Mouse (Mus musculus) myocyte (in vitro differentiated cells): ENCODE results near the gene Gm11639. TPM values are rescaled to one million over a fixed set of nuclear protein-coding genes. Genes with fewer than 3 reads are reported as not detected.
A peak's percentile ranks its signal among the peaks of the same experiment; 100 is the strongest.

Experiments used
- H3K27me3 ChIP-seq: one replicate; pipeline ENCODE4 v1.6.1; 2011; ENCODE audit not compliant: control insufficient read depth, insufficient read depth, insufficient read length
- H3K36me3 ChIP-seq: one replicate; pipeline ENCODE4 v1.6.1; 2011; ENCODE audit not compliant: control insufficient read depth, insufficient read depth
- H3K4me2 ChIP-seq: one replicate; pipeline ENCODE4 v1.6.1; 2011; ENCODE audit warnings: low read depth, control low read depth
- H3K4me3 ChIP-seq: one replicate; pipeline ENCODE4 v1.5.1; 2011; ENCODE audit warnings: mild to moderate bottlenecking, control low read depth, moderate library complexity
- H3K79me2 ChIP-seq: one replicate; pipeline ENCODE4 v1.6.1; 2011; ENCODE audit not compliant: control insufficient read depth, insufficient read depth
- H3ac ChIP-seq: one replicate; pipeline ENCODE4 v1.6.1; 2011; ENCODE audit not compliant: control insufficient read depth, insufficient read length
- CEBPB ChIP-seq: IDR thresholded peaks from 2 replicates; pipeline ENCODE4 v1.6.1; 2011; ENCODE audit warnings: mild to moderate bottlenecking, moderate library complexity; ENCODE audit not compliant: poor library complexity, insufficient read depth, severe bottlenecking
- E2F4 ChIP-seq: IDR thresholded peaks from one replicate; pipeline ENCODE4 v1.6.1; 2011; ENCODE audit warnings: mild to moderate bottlenecking, control low read depth, moderate library complexity; ENCODE audit not compliant: insufficient read depth
- MAX ChIP-seq: IDR thresholded peaks from one replicate; pipeline ENCODE4 v1.6.1; 2011; ENCODE audit warnings: low read depth, mild to moderate bottlenecking, control low read depth
- MYOD1 ChIP-seq, 3 experiments: IDR thresholded peaks; one replicate each; pipeline ENCODE4 v1.6.1; 2011; ENCODE audit warnings: control low read depth in 2 of 3, low read depth in 2 of 3, mild to moderate bottlenecking in 2 of 3, moderate library complexity in 1 of 3; ENCODE audit not compliant: insufficient read length in 2 of 3, control insufficient read depth in 1 of 3
- MYOG ChIP-seq, 3 experiments: IDR thresholded peaks; one replicate each; pipeline ENCODE4 v1.6.1; 2011; ENCODE audit warnings: control low read depth in 2 of 3, low read depth in 2 of 3, mild to moderate bottlenecking in 2 of 3; ENCODE audit not compliant: insufficient read length in 2 of 3, control insufficient read depth in 1 of 3, insufficient read depth in 1 of 3
- POLR2A ChIP-seq: IDR thresholded peaks from one replicate; pipeline ENCODE4 v1.6.1; 2011; ENCODE audit warnings: low read depth, mild to moderate bottlenecking, control low read depth, moderate library complexity; ENCODE audit not compliant: insufficient read length
- POLR2AphosphoS2 ChIP-seq: IDR thresholded peaks from one replicate; pipeline ENCODE4 v1.6.1; 2011; ENCODE audit warnings: low read depth, control low read depth; ENCODE audit not compliant: insufficient read length
- REST ChIP-seq: IDR thresholded peaks from one replicate; pipeline ENCODE4 v1.6.1; 2011; ENCODE audit warnings: mild to moderate bottlenecking, control low read depth, moderate library complexity; ENCODE audit not compliant: insufficient read depth, insufficient read length
- SRF ChIP-seq: IDR thresholded peaks from one replicate; pipeline ENCODE4 v1.6.1; 2011; ENCODE audit warnings: low read depth; ENCODE audit not compliant: control insufficient read depth, insufficient read length
- TCF12 ChIP-seq: IDR thresholded peaks from one replicate; pipeline ENCODE4 v1.6.1; 2011; ENCODE audit warnings: mild to moderate bottlenecking, control low read depth; ENCODE audit not compliant: poor library complexity, insufficient read depth, severe bottlenecking
- TCF3 ChIP-seq: IDR thresholded peaks from one replicate; pipeline ENCODE4 v1.6.1; 2011; ENCODE audit warnings: low read depth, control low read depth; ENCODE audit not compliant: insufficient read length
- USF1 ChIP-seq: IDR thresholded peaks from one replicate; pipeline ENCODE4 v1.6.1; 2011; ENCODE audit warnings: low read depth, mild to moderate bottlenecking, control low read depth, moderate library complexity
- polyA plus RNA-seq: library from polyadenylated mRNA; unstranded; fragments of >200 nt; fragmentation: generic; extraction: Trizol; gene quantifications from one replicate; pipeline ENCODE4 v1.2.1, GENCODE M21; 2012; ENCODE audit warnings: missing spikeins

The Gm11639 gene
- polyA plus RNA-seq, 1 experiment, result not detected

DNA sequence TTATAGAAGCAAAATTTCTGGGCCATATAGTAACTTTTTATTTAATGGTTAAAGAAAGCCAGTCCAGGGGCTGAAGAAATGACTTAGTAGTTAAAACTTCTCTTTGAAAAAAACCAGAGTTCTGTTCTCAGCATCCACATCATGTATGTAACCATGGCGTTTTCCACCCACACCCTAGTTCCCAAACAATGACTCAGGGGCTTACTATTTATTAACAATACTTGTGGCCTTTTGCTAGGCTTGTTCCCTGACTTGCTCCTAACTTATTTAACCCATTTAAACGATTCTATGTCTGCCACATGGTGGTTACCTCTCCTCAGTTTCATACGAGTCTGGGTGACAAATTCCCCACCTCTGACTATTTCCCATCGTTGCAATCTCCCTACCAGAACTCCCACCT lies 266.8 kb downstream of the Gm11639 start:
- TF ChIP-seq E2F4, result no peak
- TF ChIP-seq TCF12, result no peak
- no peak for TF ChIP-seq USF1
- TF ChIP-seq SRF, result no peak
- no peak for TF ChIP-seq TCF3
- Histone ChIP-seq H3K79me2 (no peaks in the 10 kb centered on the region), H3K36me3 (no peaks in the 10 kb centered on the region), H3K27me3 (no peaks in the 10 kb centered on the region), H3K4me3 (no peak overlapping the region), H3ac (no peak overlapping the region), H3K4me2 (peak overlapping the region; percentile 4)

DNA sequence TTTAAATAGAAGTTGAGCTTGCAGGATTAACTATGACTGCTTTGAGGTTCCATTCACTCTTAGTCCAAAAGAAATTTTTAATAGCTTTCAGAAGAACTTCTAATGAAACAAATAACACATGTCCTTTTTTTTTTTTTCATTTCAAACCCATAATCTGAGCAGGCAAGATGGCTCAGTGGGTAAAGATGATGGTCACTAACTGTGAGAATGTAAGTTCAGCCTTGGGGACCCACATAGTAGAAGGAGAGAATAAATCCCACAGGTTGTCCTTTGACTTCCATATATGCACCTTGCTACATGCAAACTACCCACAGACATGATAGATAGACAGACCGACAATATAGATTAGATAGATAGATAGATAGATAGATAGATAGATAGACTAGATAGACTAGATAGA lies 282.4 kb downstream of the Gm11639 start:
- H3K4me2 ChIP-seq, result no peak overlapping the region
- no peaks in the 10 kb centered on the region for H3K27me3 ChIP-seq
- no peaks in the 10 kb centered on the region for H3K36me3 ChIP-seq
- TF ChIP-seq SRF, result no peak
- TF ChIP-seq TCF3, result no peak
- TF ChIP-seq REST, result no peak
- no peak for TF ChIP-seq POLR2AphosphoS2
- no peak for TF ChIP-seq MYOD1 (IDR thresholded peaks at IDR 0.05; ENCODE audit: control insufficient read depth in 1 of 3, insufficient read length in 2 of 3, low read depth in 2 of 3)
- TF ChIP-seq TCF12, result no peak
- TF ChIP-seq MAX, result no peak
- no peak for TF ChIP-seq POLR2A
- TF ChIP-seq USF1, result no peak
- TF ChIP-seq MYOG (IDR thresholded peaks at IDR 0.05; ENCODE audit: control insufficient read depth in 1 of 3, insufficient read depth in 1 of 3, insufficient read length in 2 of 3, low read depth in 2 of 3), result no peak
- no peak for TF ChIP-seq E2F4
- TF ChIP-seq CEBPB, result no peak
- H3ac ChIP-seq, result no peak overlapping the region
- H3K4me3 ChIP-seq, result no peak overlapping the region
- no peaks in the 10 kb centered on the region for H3K79me2 ChIP-seq

DNA sequence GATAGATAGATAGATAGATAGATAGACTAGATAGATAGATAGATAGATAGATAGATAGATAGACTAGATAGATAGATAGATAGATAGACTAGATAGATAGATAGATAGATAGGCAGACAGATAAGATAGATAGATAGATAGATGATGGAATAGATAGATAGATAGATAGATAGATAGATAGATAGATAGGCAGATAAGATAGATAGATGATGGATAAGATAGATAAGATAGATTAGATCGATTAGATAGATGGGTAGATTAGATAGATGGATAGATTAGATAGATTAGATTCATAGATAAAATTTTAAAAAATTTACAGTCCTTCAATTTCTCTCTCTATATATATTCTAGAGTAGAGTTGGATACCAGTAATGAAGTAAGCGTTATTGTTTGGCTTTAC lies 282.9 kb downstream of the Gm11639 start:
- H3K79me2 ChIP-seq, result no peaks in the 10 kb centered on the region
- TF ChIP-seq POLR2AphosphoS2 (no peak), REST (no peak)

DNA sequence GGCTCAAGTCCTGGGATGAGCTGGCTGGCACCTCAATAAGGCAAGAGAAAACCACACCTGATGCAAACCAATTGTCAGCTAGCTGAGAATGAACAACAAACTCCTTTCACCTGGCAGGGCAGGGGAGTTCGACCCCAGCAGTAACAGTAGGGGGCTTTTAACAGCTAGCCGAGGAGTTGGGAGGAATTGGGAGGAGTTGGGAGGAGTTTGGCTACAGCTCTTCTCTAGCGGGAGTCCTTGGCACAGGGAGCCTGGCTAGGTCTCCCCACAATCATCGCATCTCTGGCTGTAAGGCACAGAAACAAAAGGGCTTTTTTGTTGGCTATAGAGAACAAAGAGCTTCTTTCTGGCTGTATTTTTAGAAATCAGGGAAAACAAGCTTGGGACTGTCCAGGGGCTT lies 285.8 kb downstream of the Gm11639 start:
- H3K36me3 ChIP-seq, result no peaks in the 10 kb centered on the region
- no peaks in the 10 kb centered on the region for H3K79me2 ChIP-seq
- TF ChIP-seq MAX (no peak), USF1 (no peak)
- H3K4me3 ChIP-seq, result no peak overlapping the region
- H3K4me2 ChIP-seq, result no peak overlapping the region
- no peak overlapping the region for H3ac ChIP-seq
- H3K27me3 ChIP-seq, result no peaks in the 10 kb centered on the region

More for the DNA sequence above, 282.9 kb downstream of the Gm11639 start:
- H3K27me3 ChIP-seq, result no peaks in the 10 kb centered on the region
- H3K4me2 ChIP-seq, result no peak overlapping the region
- H3K36me3 ChIP-seq, result no peaks in the 10 kb centered on the region
- no peak overlapping the region for H3ac ChIP-seq
- no peak overlapping the region for H3K4me3 ChIP-seq

DNA sequence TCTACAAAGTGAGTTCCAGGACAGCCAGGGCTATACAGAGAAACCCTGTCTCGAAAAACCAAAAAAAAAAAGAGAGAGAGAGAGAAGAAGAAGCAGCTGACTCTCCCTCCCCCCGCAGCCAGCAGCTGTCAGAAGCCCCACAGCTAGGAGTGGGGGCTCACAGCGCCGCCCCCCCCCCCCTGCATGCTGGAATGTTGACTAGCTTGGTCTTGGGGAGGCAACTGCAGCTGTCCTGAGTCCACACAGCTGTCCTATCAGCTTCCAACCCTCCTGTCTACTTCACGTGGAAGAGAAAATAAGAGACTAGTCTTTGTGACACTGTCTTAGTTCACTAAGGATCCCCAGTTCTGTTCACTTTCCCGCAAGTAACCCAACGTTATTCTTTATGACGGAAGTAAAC lies 287.0 kb downstream of the Gm11639 start:
- no peak overlapping the region for H3ac ChIP-seq
- no peaks in the 10 kb centered on the region for H3K27me3 ChIP-seq
- H3K4me3 ChIP-seq, result no peak overlapping the region
- no peaks in the 10 kb centered on the region for H3K79me2 ChIP-seq
- TF ChIP-seq TCF3 (peak; percentile 75), MYOG (IDR thresholded peaks at IDR 0.05; ENCODE audit: control insufficient read depth in 1 of 3, insufficient read depth in 1 of 3, insufficient read length in 2 of 3, low read depth in 2 of 3) (peak; percentile 18 to 98 (median 95)), TCF12 (peak; percentile 60), MAX (no peak), POLR2A (no peak), MYOD1 (IDR thresholded peaks at IDR 0.05; ENCODE audit: control insufficient read depth in 1 of 3, insufficient read length in 2 of 3, low read depth in 2 of 3) (peak in 2 of 3 experiments; percentile 89 to 91), CEBPB (no peak)
- no peaks in the 10 kb centered on the region for H3K36me3 ChIP-seq
- no peak overlapping the region for H3K4me2 ChIP-seq

DNA sequence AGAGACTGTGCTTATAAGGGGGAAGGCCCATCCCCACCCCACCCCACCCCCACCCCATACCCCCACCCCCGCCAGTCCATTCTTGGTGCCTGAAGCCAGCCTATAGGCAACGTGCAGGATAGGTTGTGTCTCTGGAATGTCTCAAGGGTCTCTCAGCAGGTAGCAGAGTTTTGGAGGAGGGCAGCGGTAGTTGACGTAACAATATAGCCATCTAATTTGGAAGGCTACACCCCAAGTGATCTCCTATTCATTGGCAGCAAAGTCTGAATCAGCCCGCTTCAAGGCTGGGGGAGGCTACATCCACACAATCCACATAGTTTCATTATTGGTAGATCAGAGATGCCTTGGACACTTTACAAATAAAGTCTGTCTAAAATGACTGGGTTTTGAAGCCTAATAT lies 292.5 kb downstream of the Gm11639 start:
- Histone ChIP-seq H3K4me2 (no peak overlapping the region), H3K27me3 (no peaks in the 10 kb centered on the region), H3ac (no peak overlapping the region), H3K79me2 (no peaks in the 10 kb centered on the region), H3K4me3 (no peak overlapping the region), H3K36me3 (no peaks in the 10 kb centered on the region)
- TF ChIP-seq POLR2AphosphoS2, result no peak
- TF ChIP-seq MYOD1 (IDR thresholded peaks at IDR 0.05; ENCODE audit: control insufficient read depth in 1 of 3, insufficient read length in 2 of 3, low read depth in 2 of 3), result no peak
- TF ChIP-seq CEBPB, result no peak
- no peak for TF ChIP-seq REST
- no peak for TF ChIP-seq TCF3
- no peak for TF ChIP-seq TCF12
- TF ChIP-seq SRF, result no peak
- TF ChIP-seq MAX, result no peak
- TF ChIP-seq E2F4, result no peak
- TF ChIP-seq POLR2A, result no peak
- TF ChIP-seq USF1, result no peak
- no peak for TF ChIP-seq MYOG (IDR thresholded peaks at IDR 0.05; ENCODE audit: control insufficient read depth in 1 of 3, insufficient read depth in 1 of 3, insufficient read length in 2 of 3, low read depth in 2 of 3)
